Mouse (Mus musculus): Measurements from ENCODE around the gene Fgfr2.

GRCm38 (mm10) chr7:132814089-132814450 lies 309.1 kb downstream of the Fgfr2 start:
- TF ChIP-seq CTCF (IDR thresholded peaks at IDR 0.05; ENCODE audit: control insufficient read depth, insufficient read depth, insufficient read length) (no peak), MAX (IDR thresholded peaks at IDR 0.05) (no peak), MYOG (IDR thresholded peaks at IDR 0.05; ENCODE audit: control insufficient read depth, extremely low read depth, insufficient read length) (no peak), MYOD1 (IDR thresholded peaks at IDR 0.05; ENCODE audit: control insufficient read depth, insufficient read length, low read depth) (no peak), CEBPB (IDR thresholded peaks at IDR 0.05; ENCODE audit: low read depth) (no peak), USF1 (IDR thresholded peaks at IDR 0.05; ENCODE audit: low read depth) (no peak)
